Mouse (Mus musculus): Measurements from ENCODE around the gene Cyb5d1. TPM values are rescaled to one million over a fixed set of nuclear protein-coding genes. Genes with fewer than 3 reads are reported as not detected.
A peak's percentile ranks its signal among the peaks of the same experiment; 100 is the strongest.

Cyb5d1 gene
- polyA plus RNA-seq, 1 experiment from 2014 or later = 33.3 TPM

GRCm38 (mm10) chr11:69414421-69415326 is 19.2 kb upstream of the Cyb5d1 start:
- peak overlapping the region; percentile 79 for H3K4me3 ChIP-seq (ENCODE audit: low read depth, low read length)
- no peaks in the 10 kb centered on the region for H3K36me3 ChIP-seq (replicated peaks; ENCODE audit: control insufficient read depth, insufficient read depth, low read depth, low read length)
- DNase-seq (ENCODE audit: low spot score) (peak; percentile 36), ATAC-seq (replicated peaks; ENCODE audit: insufficient number of reproducible peaks, low FRiP score, low TSS enrichment, low read depth) (no peak)
- 9% methylated on average over 4 of the region's 4 CpGs for WGBS
- peak overlapping the region; percentile 98 for H3K9ac ChIP-seq (replicated peaks; ENCODE audit: low read length)
- no peaks in the 10 kb centered on the region for H3K27me3 ChIP-seq (ENCODE audit: control insufficient read depth, insufficient read depth, low read length)
- peak overlapping the region; percentile 99 for H3K27ac ChIP-seq (replicated peaks; ENCODE audit: low read depth, low read length)
- H3K4me2 ChIP-seq (ENCODE audit: low read depth, low read length) = peak overlapping the region; percentile 90
- no peaks in the 10 kb centered on the region for H3K9me3 ChIP-seq (replicated peaks; ENCODE audit: control insufficient read depth, low read length)
- H3K4me1 ChIP-seq (ENCODE audit: control insufficient read depth, insufficient read depth, low read length) = peaks cover 21% of the 10 kb centered on the region

DNA sequence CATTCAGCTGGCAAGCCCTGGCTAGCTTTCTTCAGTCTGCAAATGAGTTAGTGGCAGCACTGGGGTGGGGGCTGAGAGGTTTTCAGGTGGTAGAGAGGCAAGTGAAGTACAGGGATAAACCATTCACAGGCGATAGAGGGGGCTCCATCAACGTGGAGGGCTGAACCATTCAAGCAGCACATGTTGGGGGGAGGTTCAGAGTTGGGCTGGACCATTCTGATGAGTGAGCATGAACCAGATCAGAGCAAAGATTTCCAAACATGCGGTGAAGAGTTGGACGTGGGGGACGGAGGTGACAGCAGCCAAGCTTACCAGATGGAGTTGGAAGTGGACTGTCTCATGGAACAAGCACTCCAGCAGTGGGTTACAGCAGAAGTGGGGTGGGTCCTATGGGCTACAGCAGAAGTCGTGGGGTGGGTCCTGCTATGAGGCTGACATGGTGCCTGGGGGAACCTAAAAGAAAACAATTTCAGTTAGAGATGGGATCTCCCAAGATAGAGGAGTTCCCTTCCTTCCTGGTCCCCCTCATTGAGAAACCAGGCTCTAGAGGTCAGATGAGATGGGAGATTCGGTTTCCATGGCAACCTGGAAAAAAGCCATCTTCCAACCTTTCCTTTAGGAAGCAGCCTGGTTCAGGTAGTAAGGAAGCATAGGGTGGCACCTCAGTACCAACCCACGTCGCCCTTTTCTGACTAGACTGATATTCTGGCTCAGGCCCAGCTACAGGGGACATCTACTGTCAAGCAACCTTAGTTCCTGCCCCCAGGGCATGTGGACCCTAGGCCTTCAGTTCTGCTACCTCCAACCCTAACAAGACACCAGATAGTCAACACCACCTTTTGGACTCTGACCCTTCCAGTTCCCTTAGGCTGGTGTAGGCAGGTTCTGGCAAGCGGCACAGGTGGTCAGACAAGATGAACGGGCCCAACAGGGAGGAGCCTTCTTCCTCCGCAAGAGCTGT is 18.1 kb upstream of the Cyb5d1 start, which contains the start of gene Kdm6b:
TSS of gene Kdm6b (minus strand) at position 455 of the 961 bp plus-strand sequence.
- Histone ChIP-seq H3K36me3 (replicated peaks; ENCODE audit: control insufficient read depth, insufficient read depth, low read depth, low read length) (no peaks in the 10 kb centered on the region), H3K4me1 (ENCODE audit: control insufficient read depth, insufficient read depth, low read length) (peaks cover 20% of the 10 kb centered on the region), H3K27ac (replicated peaks; ENCODE audit: low read depth, low read length) (peak within 1 kb of the TSS; percentile 99; the same call in 1 of the 2 replicates), H3K27me3 (ENCODE audit: control insufficient read depth, insufficient read depth, low read length) (no peaks in the 10 kb centered on the region), H3K4me2 (ENCODE audit: low read depth, low read length) (peak within 1 kb of the TSS; percentile 93), H3K4me3 (ENCODE audit: low read depth, low read length) (peak within 1 kb of the TSS; percentile 79), H3K9me3 (replicated peaks; ENCODE audit: control insufficient read depth, low read length) (no peaks in the 10 kb centered on the region), H3K9ac (replicated peaks; ENCODE audit: low read length) (peak within 1 kb of the TSS; percentile 98)
- peak; percentile 76 for DNase-seq (ENCODE audit: low spot score)
- ATAC-seq (replicated peaks; ENCODE audit: insufficient number of reproducible peaks, low FRiP score, low TSS enrichment, low read depth) = no peak
- WGBS = 39% methylated on average over 12 of the region's 12 CpGs

DNA sequence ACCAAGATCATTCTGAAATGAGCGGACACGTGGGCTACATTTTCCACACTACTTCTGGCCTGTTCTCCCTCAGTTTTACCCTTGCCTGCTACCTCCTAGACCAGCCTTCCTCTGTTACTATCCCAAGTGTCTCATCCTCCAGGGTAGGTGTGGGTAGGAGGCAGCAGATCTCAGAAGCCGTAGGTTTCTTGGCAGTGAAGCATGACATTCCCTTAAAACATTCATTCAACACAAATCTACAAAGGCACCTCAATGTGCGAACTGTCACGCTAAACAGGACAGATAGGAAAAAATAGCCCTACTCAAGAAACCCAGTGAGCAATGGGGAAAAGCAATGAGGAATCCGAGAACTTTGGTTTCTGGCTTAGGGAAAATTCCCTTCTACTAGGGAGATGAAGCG is 17.1 kb upstream of the Cyb5d1 start:
- H3K36me3 ChIP-seq (replicated peaks; ENCODE audit: control insufficient read depth, insufficient read depth, low read depth, low read length) = peaks cover under 1% of the 10 kb centered on the region
- H3K9me3 ChIP-seq (replicated peaks; ENCODE audit: control insufficient read depth, low read length) = no peaks in the 10 kb centered on the region
- H3K4me1 ChIP-seq (ENCODE audit: control insufficient read depth, insufficient read depth, low read length) = peaks cover 23% of the 10 kb centered on the region
- 0 out of 2 replicates have a peak overlapping the region, but pooled peaks have one; percentile 43 for H3K27ac ChIP-seq (replicated peaks; ENCODE audit: low read depth, low read length)
- 66% methylated on average over 7 of the region's 7 CpGs for WGBS
- H3K27me3 ChIP-seq (ENCODE audit: control insufficient read depth, insufficient read depth, low read length) = no peaks in the 10 kb centered on the region
- H3K4me3 ChIP-seq (ENCODE audit: low read depth, low read length) = peak overlapping the region; percentile 69
- ATAC-seq (replicated peaks; ENCODE audit: insufficient number of reproducible peaks, low FRiP score, low TSS enrichment, low read depth) (no peak), DNase-seq (ENCODE audit: low spot score) (no peak)
- H3K9ac ChIP-seq (replicated peaks; ENCODE audit: low read length) = peak overlapping the region; percentile 35; the same call in 1 of the 2 replicates
- H3K4me2 ChIP-seq (ENCODE audit: low read depth, low read length) = peak overlapping the region; percentile 93

DNA sequence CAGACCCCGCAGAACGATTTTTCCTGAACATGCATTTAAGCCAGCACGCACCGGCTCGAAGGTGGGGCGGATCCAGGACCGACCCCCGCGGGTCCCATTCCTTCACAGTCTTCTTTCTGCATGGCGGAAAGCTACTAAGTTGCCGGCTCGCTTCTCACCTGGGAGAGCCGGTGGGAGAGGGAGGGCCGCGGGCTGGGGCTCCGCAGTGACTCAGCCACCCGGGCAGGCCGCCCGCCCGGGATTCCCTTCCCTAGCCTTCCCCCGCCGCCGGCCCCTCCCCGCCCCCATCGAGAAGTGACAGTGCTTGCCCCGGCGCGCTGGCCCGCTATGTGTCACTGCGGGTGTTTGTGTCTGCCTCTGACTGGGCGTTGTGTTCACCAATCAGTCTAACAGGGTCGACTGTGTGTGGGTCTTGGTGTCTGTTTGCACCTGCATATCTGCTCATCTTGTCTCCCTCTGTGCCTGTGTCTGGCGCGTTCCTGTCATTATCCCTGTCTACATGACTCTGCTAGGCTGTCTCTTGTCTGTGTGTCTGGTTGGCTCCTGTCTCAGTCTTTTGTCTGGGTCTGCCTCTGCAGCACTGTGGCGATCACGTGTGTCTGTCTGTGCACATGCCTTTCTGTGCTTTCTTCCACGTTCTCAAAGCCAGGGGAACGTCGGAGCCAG is 16.2 kb upstream of the Cyb5d1 start:
- under 1% methylated on average over 39 of the region's 39 CpGs for WGBS
- Histone ChIP-seq H3K27ac (replicated peaks; ENCODE audit: low read depth, low read length) (peak overlapping the region; percentile 86), H3K36me3 (replicated peaks; ENCODE audit: control insufficient read depth, insufficient read depth, low read depth, low read length) (peaks cover 9% of the 10 kb centered on the region), H3K4me3 (ENCODE audit: low read depth, low read length) (peak overlapping the region; percentile 69), H3K9me3 (replicated peaks; ENCODE audit: control insufficient read depth, low read length) (no peaks in the 10 kb centered on the region), H3K4me2 (ENCODE audit: low read depth, low read length) (peak overlapping the region; percentile 93), H3K9ac (replicated peaks; ENCODE audit: low read length) (peak overlapping the region; percentile 81), H3K4me1 (ENCODE audit: control insufficient read depth, insufficient read depth, low read length) (peaks cover 23% of the 10 kb centered on the region), H3K27me3 (ENCODE audit: control insufficient read depth, insufficient read depth, low read length) (no peaks in the 10 kb centered on the region)
- DNase-seq (ENCODE audit: low spot score) = peak; percentile 64
- ATAC-seq (replicated peaks; ENCODE audit: insufficient number of reproducible peaks, low FRiP score, low TSS enrichment, low read depth) = peak; percentile 0; the same call in 1 of the 2 replicates

DNA sequence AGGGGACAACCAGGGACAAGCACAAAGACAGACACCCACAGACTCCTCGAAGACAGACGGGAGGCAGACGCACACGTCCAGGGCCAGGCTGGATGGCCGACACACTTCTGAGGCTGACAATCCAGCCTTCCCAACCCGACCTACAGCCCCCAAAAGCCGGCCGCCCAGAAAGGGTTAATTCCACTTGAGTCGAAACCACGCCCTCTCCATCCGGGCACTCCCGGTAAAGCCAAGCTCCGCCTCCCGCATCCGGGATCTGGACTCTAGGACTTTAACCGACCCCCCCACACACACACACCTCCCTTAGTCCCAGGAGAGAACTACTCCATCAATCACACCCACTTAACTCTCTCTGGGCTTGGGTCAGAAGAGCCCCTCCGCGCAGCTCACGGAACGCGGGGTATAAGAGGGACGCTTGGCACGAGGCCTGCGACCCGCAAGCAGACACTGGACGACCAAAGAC is 15.7 kb upstream of the Cyb5d1 start:
- DNase-seq (ENCODE audit: low spot score) (peak; percentile 99), ATAC-seq (replicated peaks; ENCODE audit: insufficient number of reproducible peaks, low FRiP score, low TSS enrichment, low read depth) (peak; percentile 25)
- Histone ChIP-seq H3K4me2 (ENCODE audit: low read depth, low read length) (peak overlapping the region; percentile 93), H3K9me3 (replicated peaks; ENCODE audit: control insufficient read depth, low read length) (no peaks in the 10 kb centered on the region), H3K4me3 (ENCODE audit: low read depth, low read length) (peak overlapping the region; percentile 69), H3K27me3 (ENCODE audit: control insufficient read depth, insufficient read depth, low read length) (no peaks in the 10 kb centered on the region), H3K36me3 (replicated peaks; ENCODE audit: control insufficient read depth, insufficient read depth, low read depth, low read length) (peaks cover 14% of the 10 kb centered on the region), H3K4me1 (ENCODE audit: control insufficient read depth, insufficient read depth, low read length) (peaks cover 23% of the 10 kb centered on the region), H3K27ac (replicated peaks; ENCODE audit: low read depth, low read length) (peak overlapping the region; percentile 86), H3K9ac (replicated peaks; ENCODE audit: low read length) (peak overlapping the region; percentile 81)
- WGBS = under 1% methylated on average over 26 of the region's 26 CpGs

GRCm38 (mm10) chr11:69410310-69411072 is 15.1 kb upstream of the Cyb5d1 start:
- H3K36me3 ChIP-seq (replicated peaks; ENCODE audit: control insufficient read depth, insufficient read depth, low read depth, low read length) = peaks cover 20% of the 10 kb centered on the region
- no peak for ATAC-seq (replicated peaks; ENCODE audit: insufficient number of reproducible peaks, low FRiP score, low TSS enrichment, low read depth)

GRCm38 (mm10) chr11:69410045-69410309 is 14.5 kb upstream of the Cyb5d1 start:
- peaks cover 24% of the 10 kb centered on the region for H3K36me3 ChIP-seq (replicated peaks; ENCODE audit: control insufficient read depth, insufficient read depth, low read depth, low read length)
- peaks cover 20% of the 10 kb centered on the region for H3K4me1 ChIP-seq (ENCODE audit: control insufficient read depth, insufficient read depth, low read length)
- H3K9me3 ChIP-seq (replicated peaks; ENCODE audit: control insufficient read depth, low read length) = no peaks in the 10 kb centered on the region
- H3K27me3 ChIP-seq (ENCODE audit: control insufficient read depth, insufficient read depth, low read length) = no peaks in the 10 kb centered on the region
- WGBS = 0% methylated on average over 18 of the region's 18 CpGs
- DNase-seq (ENCODE audit: low spot score) (no peak), ATAC-seq (replicated peaks; ENCODE audit: insufficient number of reproducible peaks, low FRiP score, low TSS enrichment, low read depth) (no peak)
- H3K4me2 ChIP-seq (ENCODE audit: low read depth, low read length) = peak overlapping the region; percentile 93
- peak overlapping the region; percentile 69 for H3K4me3 ChIP-seq (ENCODE audit: low read depth, low read length)
- peak overlapping the region; percentile 84 for H3K27ac ChIP-seq (replicated peaks; ENCODE audit: low read depth, low read length)
- peak overlapping the region; percentile 81 for H3K9ac ChIP-seq (replicated peaks; ENCODE audit: low read length)

More at GRCm38 (mm10) chr11:69410310-69411072, 15.1 kb upstream of the Cyb5d1 start:
- Histone ChIP-seq H3K4me3 (ENCODE audit: low read depth, low read length) (peak overlapping the region; percentile 69), H3K27me3 (ENCODE audit: control insufficient read depth, insufficient read depth, low read length) (no peaks in the 10 kb centered on the region), H3K9me3 (replicated peaks; ENCODE audit: control insufficient read depth, low read length) (no peaks in the 10 kb centered on the region), H3K4me2 (ENCODE audit: low read depth, low read length) (peak overlapping the region; percentile 93), H3K27ac (replicated peaks; ENCODE audit: low read depth, low read length) (peak overlapping the region; percentile 84), H3K4me1 (ENCODE audit: control insufficient read depth, insufficient read depth, low read length) (peaks cover 23% of the 10 kb centered on the region), H3K9ac (replicated peaks; ENCODE audit: low read length) (peak overlapping the region; percentile 81)
- DNase-seq (ENCODE audit: low spot score) = peak; percentile 47
- WGBS = under 1% methylated on average over 41 of the region's 41 CpGs
